Mouse (Mus musculus) intestine, embryonic 14.5 days (tissue): ENCODE results near the gene Slc25a39. TPM values are rescaled to one million over a fixed set of nuclear protein-coding genes. Genes with fewer than 3 reads are reported as not detected.

Source experiments
- ATAC-seq: fragments of 200-750 bp; cut with Nextera tagmentation; replicated peaks from 2 replicates; pipeline ENCODE4 v1.8.0; 2017; ENCODE audit warnings: low read depth, moderate number of reproducible peaks, moderate TSS enrichment, moderate library complexity; ENCODE audit not compliant: low FRiP score, low TSS enrichment
- DNase-seq: peaks from one replicate; pipeline ENCODE4 v3.0.0-alpha.2; 2018; ENCODE audit warnings: low spot score
- H3K27ac ChIP-seq: fragments of 300-500 bp; sonication (generic); 2 replicates; pipeline ENCODE4 v1.5.1; 2014; ENCODE audit warnings: low read depth, mild to moderate bottlenecking, control low read depth
- H3K27me3 ChIP-seq: fragments of 300-500 bp; sonication (generic); replicated peaks from 2 replicates; pipeline ENCODE4 v1.6.1; 2014; ENCODE audit warnings: low read length, control low read depth; ENCODE audit not compliant: control insufficient read depth, insufficient read depth
- H3K36me3 ChIP-seq: fragments of 300-500 bp; sonication (generic); 2 replicates; pipeline ENCODE4 v1.6.1; 2014; ENCODE audit warnings: low read length, control low read depth; ENCODE audit not compliant: control insufficient read depth, insufficient read depth
- H3K4me1 ChIP-seq: fragments of 300-500 bp; sonication (generic); replicated peaks from 2 replicates; pipeline ENCODE4 v1.6.1; 2014; ENCODE audit warnings: low read length, control low read depth, mixed read lengths; ENCODE audit not compliant: control insufficient read depth, insufficient read depth
- H3K4me2 ChIP-seq: fragments of 300-500 bp; sonication (generic); 2 replicates; pipeline ENCODE4 v1.6.1; 2014; ENCODE audit warnings: low read length
- H3K4me3 ChIP-seq: fragments of 300-500 bp; sonication (generic); 2 replicates; pipeline ENCODE4 v1.5.1; 2014; ENCODE audit warnings: low read depth, low read length, control low read depth, mixed read lengths
- H3K9ac ChIP-seq: fragments of 300-500 bp; sonication (generic); 2 replicates; pipeline ENCODE4 v1.6.1; 2014; ENCODE audit warnings: mild to moderate bottlenecking, low read length
- H3K9me3 ChIP-seq: fragments of 300-500 bp; sonication (generic); 2 replicates; pipeline ENCODE4 v1.6.1; 2016; ENCODE audit warnings: low read length, control low read depth; ENCODE audit not compliant: control insufficient read depth
- WGBS: fragments of 180-500 bp; shearing (Covaris S2); extraction: QIAGEN DNeasy Blood & Tissue Kit; methylation state at CpG from one replicate; pipeline ENCODE4 v1.1.7; 2014; 5-methylcytosine and 5-hydroxymethylcytosine counted together
- polyA plus RNA-seq: library from polyadenylated mRNA; unstranded; fragments of >200 nt; fragmentation: Nextera tagmentation; extraction: Ambion mirVana; gene quantifications from 2 replicates; pipeline ENCODE4 v1.2.1, GENCODE M21; 2014

Slc25a39 gene
- polyA plus RNA-seq, 1 experiment from 2014 or later: 296 TPM

GRCm38 (mm10) chr11:102433866-102434265 lies 26.1 kb upstream of the Slc25a39 start:
- ATAC-seq: no peak
- H3K9me3 ChIP-seq: no peaks in the 10 kb centered on the region
- H3K36me3 ChIP-seq: peaks cover 24% of the 10 kb centered on the region
- H3K9ac ChIP-seq: no peak overlapping the region
- no peak overlapping the region for H3K4me2 ChIP-seq
- no peaks in the 10 kb centered on the region for H3K27me3 ChIP-seq
- no peak for DNase-seq
- no peak overlapping the region for H3K27ac ChIP-seq
- peaks cover 21% of the 10 kb centered on the region for H3K4me1 ChIP-seq
- WGBS: 96% methylated on average over 7 of the region's 7 CpGs
- no peak overlapping the region for H3K4me3 ChIP-seq

- 85% methylated on average over 6 of the region's 6 CpGs for WGBS
- Histone ChIP-seq H3K36me3 (peaks cover 22% of the 10 kb centered on the region), H3K27ac (no peak overlapping the region), H3K9ac (no peak overlapping the region), H3K4me3 (no peak overlapping the region), H3K4me1 (peaks cover 17% of the 10 kb centered on the region), H3K27me3 (no peaks in the 10 kb centered on the region), H3K9me3 (no peaks in the 10 kb centered on the region), H3K4me2 (no peak overlapping the region)
- DNase-seq (no peak), ATAC-seq (no peak)
Observed at GRCm38 (mm10) chr11:102432896-102433295, 25.1 kb upstream of the Slc25a39 start.

GRCm38 (mm10) chr11:102432115-102432843 lies 24.5 kb upstream of the Slc25a39 start:
- WGBS: 63% methylated on average over 15 of the region's 16 CpGs
- H3K4me1 ChIP-seq: peaks cover 14% of the 10 kb centered on the region
- H3K4me2 ChIP-seq: no peak overlapping the region
- H3K27me3 ChIP-seq: no peaks in the 10 kb centered on the region
- peaks cover 22% of the 10 kb centered on the region for H3K36me3 ChIP-seq
- H3K9me3 ChIP-seq: no peaks in the 10 kb centered on the region
- no peak overlapping the region for H3K9ac ChIP-seq
- no peak for DNase-seq
- ATAC-seq: no peak
- no peak overlapping the region for H3K4me3 ChIP-seq
- H3K27ac ChIP-seq: no peak overlapping the region

GRCm38 (mm10) chr11:102431728-102432114 lies 24.0 kb upstream of the Slc25a39 start:
- DNase-seq: no peak
- Histone ChIP-seq H3K9ac (no peak overlapping the region), H3K4me2 (no peak overlapping the region), H3K4me1 (peaks cover 10% of the 10 kb centered on the region), H3K27me3 (no peaks in the 10 kb centered on the region), H3K4me3 (no peak overlapping the region), H3K36me3 (peaks cover 20% of the 10 kb centered on the region), H3K27ac (no peak overlapping the region), H3K9me3 (no peaks in the 10 kb centered on the region)
- WGBS: 87% methylated on average over 3 of the region's 3 CpGs
- no peak for ATAC-seq

GRCm38 (mm10) chr11:102431018-102431645 lies 23.4 kb upstream of the Slc25a39 start:
- Histone ChIP-seq H3K27ac (peak overlapping the region; percentile 77), H3K4me2 (peak overlapping the region; percentile 95), H3K4me3 (peak overlapping the region; percentile 86), H3K9ac (peak overlapping the region; percentile 60), H3K27me3 (no peaks in the 10 kb centered on the region), H3K36me3 (peaks cover 15% of the 10 kb centered on the region), H3K4me1 (peaks cover 10% of the 10 kb centered on the region), H3K9me3 (no peaks in the 10 kb centered on the region)
- DNase-seq (peak; percentile 88), ATAC-seq (peak; percentile 40; the same call in 1 of the 2 replicates)
- WGBS: 0% methylated on average over 7 of the region's 7 CpGs

- H3K9ac ChIP-seq: peak within 1 kb of the TSS; percentile 60
- under 1% methylated on average over 29 of the region's 29 CpGs for WGBS
- ATAC-seq (peak; percentile 87), DNase-seq (peak; percentile 93)
- H3K4me1 ChIP-seq: peaks cover 10% of the 10 kb centered on the region
- H3K9me3 ChIP-seq: no peaks in the 10 kb centered on the region
- H3K36me3 ChIP-seq: peaks cover 8% of the 10 kb centered on the region
- no peaks in the 10 kb centered on the region for H3K27me3 ChIP-seq
- H3K4me3 ChIP-seq: peak within 1 kb of the TSS; percentile 86
- peak within 1 kb of the TSS; percentile 95 for H3K4me2 ChIP-seq
- H3K27ac ChIP-seq: peak within 1 kb of the TSS; percentile 77
Observed at GRCm38 (mm10) chr11:102430121-102431017, 22.6 kb upstream of the Slc25a39 start, which contains the start of gene Grn. Grn (plus strand) TSS chr11:102430315.

GRCm38 (mm10) chr11:102429551-102429950 lies 21.8 kb upstream of the Slc25a39 start:
- no peaks in the 10 kb centered on the region for H3K9me3 ChIP-seq
- peak overlapping the region; percentile 86 for H3K4me3 ChIP-seq
- peaks cover 10% of the 10 kb centered on the region for H3K4me1 ChIP-seq
- H3K4me2 ChIP-seq: peak overlapping the region; percentile 95
- no peaks in the 10 kb centered on the region for H3K36me3 ChIP-seq
- H3K27ac ChIP-seq: no peak overlapping the region
- H3K27me3 ChIP-seq: no peaks in the 10 kb centered on the region
- 37% methylated on average over 3 of the region's 3 CpGs for WGBS
- peak overlapping the region; percentile 55 for H3K9ac ChIP-seq
- no peak for ATAC-seq
- DNase-seq: no peak

- Histone ChIP-seq H3K4me2 (no peak overlapping the region; the same call in 1 of the 2 replicates), H3K4me3 (no peak overlapping the region)
Observed at GRCm38 (mm10) chr11:102428981-102429540, 21.3 kb upstream of the Slc25a39 start.

More at GRCm38 (mm10) chr11:102428981-102429540, 21.3 kb upstream of the Slc25a39 start:
- peaks cover 10% of the 10 kb centered on the region for H3K4me1 ChIP-seq
- H3K36me3 ChIP-seq: no peaks in the 10 kb centered on the region
- 67% methylated on average over 8 of the region's 8 CpGs for WGBS
- no peak for ATAC-seq
- no peaks in the 10 kb centered on the region for H3K9me3 ChIP-seq
- no peak overlapping the region for H3K9ac ChIP-seq
- H3K27ac ChIP-seq: no peak overlapping the region
- DNase-seq: no peak
- H3K27me3 ChIP-seq: no peaks in the 10 kb centered on the region
